Mouse (Mus musculus) testis, postnatal 14 days (tissue): ENCODE measurements around the gene Kcnk4.

Experiments used
- DNase-seq: peaks from one replicate; pipeline ENCODE4 v3.0.0; 2021; ENCODE audit warnings: low spot score

Gene Kcnk4

GRCm38 (mm10) chr19:6937541-6938465 lies 3.5 kb upstream of the Kcnk4 start:
- DNase-seq = no peak

GRCm38 (mm10) chr19:6936299-6936698 lies 2.0 kb upstream of the Kcnk4 start:
- DNase-seq = no peak

GRCm38 (mm10) chr19:6933436-6934194 lies 700 bp downstream of the Kcnk4 start:
- DNase-seq = no peak

GRCm38 (mm10) chr19:6933102-6933435 lies 1.2 kb downstream of the Kcnk4 start:
- DNase-seq = no peak

GRCm38 (mm10) chr19:6932018-6932417 lies 2.3 kb downstream of the Kcnk4 start:
- DNase-seq = no peak

GRCm38 (mm10) chr19:6931002-6931401 lies 3.3 kb downstream of the Kcnk4 start:
- DNase-seq = no peak

- DNase-seq = no peak
Observed at GRCm38 (mm10) chr19:6928080-6928479, 6.2 kb downstream of the Kcnk4 start.

GRCm38 (mm10) chr19:6926559-6927255 lies 7.6 kb downstream of the Kcnk4 start:
- peak; percentile 44 for DNase-seq

- DNase-seq = no peak
Observed at GRCm38 (mm10) chr19:6925611-6926329, 8.5 kb downstream of the Kcnk4 start.

GRCm38 (mm10) chr19:6925307-6925573 lies 9.1 kb downstream of the Kcnk4 start, which contains the start of gene Catsperz:
Gene Catsperz, minus strand, starts transcription at chr19:6925380.
- DNase-seq = no peak

GRCm38 (mm10) chr19:6924461-6925306 lies 9.6 kb downstream of the Kcnk4 start:
- peak; percentile 77 for DNase-seq

GRCm38 (mm10) chr19:6922901-6923735 lies 11.2 kb downstream of the Kcnk4 start:
- no peak for DNase-seq

- DNase-seq = peak; percentile 100
Observed at GRCm38 (mm10) chr19:6921647-6922567, 12.4 kb downstream of the Kcnk4 start, which contains the start of gene Esrra. Gene Esrra, minus strand, starts transcription at chr19:6921813.

GRCm38 (mm10) chr19:6920741-6921636 lies 13.3 kb downstream of the Kcnk4 start:
- DNase-seq = peak; percentile 66

GRCm38 (mm10) chr19:6919876-6920740 lies 14.2 kb downstream of the Kcnk4 start:
- peak; percentile 62 for DNase-seq

GRCm38 (mm10) chr19:6919431-6919830 lies 14.9 kb downstream of the Kcnk4 start:
- DNase-seq = no peak

GRCm38 (mm10) chr19:6918321-6918720 lies 16.0 kb downstream of the Kcnk4 start:
- no peak for DNase-seq
